Mouse (Mus musculus) CD4-positive, CD25-positive, alpha-beta regulatory T cell, adult 4 months (primary cell): ENCODE results near the gene Glrp1. TPM values are rescaled to one million over a fixed set of nuclear protein-coding genes. Genes with fewer than 3 reads are reported as not detected.

Source experiments
- ATAC-seq: one replicate; pipeline ENCODE4 v1.8.0; 2017
- polyA plus RNA-seq, 2 experiments: library from polyadenylated mRNA; unstranded; fragments of 100-300 nt; shearing (Covaris generic); gene quantifications; one replicate each; pipeline ENCODE4 v1.2.1; 2017

Gene Glrp1
- polyA plus RNA-seq, 2 experiments from 2014 or later = not detected

DNA sequence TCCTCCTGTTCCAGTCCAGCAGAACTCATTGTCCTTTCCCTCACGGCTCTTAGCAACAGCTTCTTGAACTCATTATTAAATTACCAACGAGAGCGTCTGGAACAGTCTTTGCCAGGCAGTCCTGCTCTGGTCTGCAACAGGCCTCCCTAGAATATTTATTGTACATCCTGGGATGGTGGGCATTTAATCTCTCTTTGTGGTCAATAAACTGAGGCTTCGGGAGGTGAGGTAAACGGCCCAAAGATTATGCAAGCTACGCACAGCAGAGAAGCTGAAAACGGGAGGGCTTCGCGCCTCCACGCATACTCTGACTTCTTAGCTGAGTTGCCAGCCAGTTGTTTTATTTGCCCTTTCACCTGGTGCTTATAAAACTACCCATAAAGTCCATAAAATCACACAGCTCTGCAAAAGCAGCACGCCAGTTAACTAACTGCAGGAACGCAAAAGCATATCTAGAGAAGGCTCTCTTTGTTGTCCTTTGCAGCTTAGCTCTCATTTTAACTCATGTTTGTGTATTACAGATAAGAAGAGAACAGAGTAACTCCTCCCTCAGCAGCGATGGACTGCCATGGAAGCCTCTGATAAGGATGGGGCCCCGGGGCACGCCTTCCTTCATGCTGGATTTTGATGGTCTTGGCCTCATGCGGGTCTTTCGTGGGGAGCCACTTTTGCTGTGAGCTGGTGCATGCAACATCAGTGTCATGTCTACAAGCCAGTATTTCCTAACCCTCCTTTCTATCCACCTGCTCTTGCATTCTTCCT is 18.1 kb downstream of the Glrp1 start:
- ATAC-seq = no peak

DNA sequence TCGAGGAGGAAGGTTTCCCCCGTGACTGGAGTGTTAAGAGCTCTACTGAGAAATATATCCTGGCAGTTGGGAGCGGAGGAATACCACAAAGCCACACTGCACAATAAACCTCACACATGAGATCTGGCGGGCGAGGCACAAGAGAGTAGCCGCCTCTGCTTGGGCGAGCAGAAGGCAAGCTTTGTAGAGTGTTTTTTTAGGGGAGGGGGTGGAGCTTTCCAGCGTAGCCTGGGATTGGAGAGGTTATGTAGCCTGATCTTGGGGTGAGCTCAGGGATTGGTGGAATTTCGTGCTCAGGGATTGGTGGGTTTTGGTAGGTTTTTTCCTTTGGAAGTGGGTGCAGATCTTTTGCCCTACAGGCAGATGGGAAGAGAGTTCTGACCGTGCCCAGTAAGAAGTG is 19.7 kb downstream of the Glrp1 start:
- ATAC-seq = no peak

DNA sequence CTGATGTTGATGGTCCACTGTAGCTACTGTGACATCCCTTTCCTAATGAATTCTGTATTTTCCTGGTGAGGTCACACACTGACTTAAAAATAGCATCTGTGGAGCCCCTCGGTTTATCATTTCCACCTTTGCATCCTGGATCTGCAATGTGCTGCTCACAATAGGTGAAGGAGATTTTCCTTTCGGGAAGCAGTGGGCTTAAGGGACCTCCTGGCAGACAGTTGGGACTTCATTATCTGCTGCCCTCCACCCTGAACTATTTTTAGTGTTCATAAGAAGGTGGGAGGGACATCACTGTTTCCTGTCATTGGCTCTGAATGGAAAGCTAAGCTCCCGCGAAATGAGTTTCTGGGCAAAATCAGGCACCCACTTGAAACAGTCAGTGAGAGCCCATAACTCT is 20.9 kb downstream of the Glrp1 start:
- ATAC-seq = no peak

GRCm38 (mm10) chr1:88486336-88486735 is 23.5 kb downstream of the Glrp1 start:
- no peak for ATAC-seq

- ATAC-seq = no peak
Measured at GRCm38 (mm10) chr1:88484059-88484458, 25.8 kb downstream of the Glrp1 start.

DNA sequence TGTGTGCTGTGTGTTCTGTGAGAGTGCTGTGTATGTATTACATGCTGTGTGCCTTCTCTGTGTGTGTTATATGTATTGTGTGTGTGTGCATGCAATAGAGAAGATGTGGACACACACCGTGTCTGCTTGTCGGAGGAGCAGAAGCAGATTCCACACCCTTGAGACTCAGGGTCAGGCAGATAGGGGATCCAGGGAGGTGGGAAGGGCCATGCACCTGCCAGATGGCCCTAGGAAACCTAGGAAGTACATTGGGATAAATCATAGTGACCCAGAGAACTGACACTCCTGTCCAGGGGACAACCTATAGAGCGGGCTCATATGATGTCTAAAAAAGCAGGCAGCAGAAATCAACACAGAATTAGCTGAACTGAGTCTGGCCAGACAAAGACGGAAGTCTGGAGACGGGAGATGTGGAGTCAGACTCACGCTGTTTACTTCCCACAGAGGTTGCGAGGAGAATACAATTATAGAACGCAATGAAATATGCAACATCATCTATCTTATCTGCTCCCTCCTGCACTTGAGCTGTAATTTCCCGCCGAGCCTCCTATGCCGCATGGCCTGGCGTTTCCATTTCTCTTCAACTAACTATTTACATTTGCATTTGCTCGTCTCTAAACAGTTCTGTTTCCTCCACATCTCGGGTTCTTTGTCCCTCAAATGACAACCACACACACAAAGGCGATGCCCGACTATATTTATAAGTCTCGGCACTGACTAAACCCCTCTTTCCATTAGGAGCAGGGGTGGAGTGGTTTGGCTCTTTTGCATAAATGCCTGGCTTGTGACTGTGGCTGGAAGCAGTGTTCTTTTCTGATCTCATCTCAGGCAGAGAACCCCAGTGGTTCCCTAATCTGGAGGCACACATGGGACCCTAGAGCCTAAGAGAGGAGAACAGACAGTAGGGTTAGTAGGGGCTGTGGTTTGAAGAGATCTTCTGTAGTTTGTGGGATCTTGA is 27.4 kb downstream of the Glrp1 start:
- ATAC-seq = no peak

- ATAC-seq = no peak
Measured at GRCm38 (mm10) chr1:88480594-88480993, 29.3 kb downstream of the Glrp1 start.

DNA sequence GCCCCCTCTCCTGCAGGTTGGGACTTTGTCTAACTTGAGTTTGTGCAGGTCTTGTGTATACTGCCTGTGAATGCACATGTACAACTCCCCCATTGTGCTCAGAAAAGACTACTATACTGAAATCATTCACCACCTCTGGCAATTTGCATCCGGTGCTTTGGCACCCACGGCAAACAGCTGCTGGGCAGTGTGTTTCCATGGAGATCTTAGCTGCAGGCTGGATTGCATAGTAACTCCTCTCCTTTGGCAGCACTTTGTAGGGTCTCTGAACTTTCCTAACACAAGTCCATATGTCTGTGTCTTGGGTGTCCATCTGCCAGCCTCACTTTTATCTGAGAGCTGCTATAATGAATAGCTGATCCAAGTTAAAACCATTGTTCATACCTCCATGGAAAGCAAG is 31.7 kb downstream of the Glrp1 start:
- ATAC-seq = no peak

DNA sequence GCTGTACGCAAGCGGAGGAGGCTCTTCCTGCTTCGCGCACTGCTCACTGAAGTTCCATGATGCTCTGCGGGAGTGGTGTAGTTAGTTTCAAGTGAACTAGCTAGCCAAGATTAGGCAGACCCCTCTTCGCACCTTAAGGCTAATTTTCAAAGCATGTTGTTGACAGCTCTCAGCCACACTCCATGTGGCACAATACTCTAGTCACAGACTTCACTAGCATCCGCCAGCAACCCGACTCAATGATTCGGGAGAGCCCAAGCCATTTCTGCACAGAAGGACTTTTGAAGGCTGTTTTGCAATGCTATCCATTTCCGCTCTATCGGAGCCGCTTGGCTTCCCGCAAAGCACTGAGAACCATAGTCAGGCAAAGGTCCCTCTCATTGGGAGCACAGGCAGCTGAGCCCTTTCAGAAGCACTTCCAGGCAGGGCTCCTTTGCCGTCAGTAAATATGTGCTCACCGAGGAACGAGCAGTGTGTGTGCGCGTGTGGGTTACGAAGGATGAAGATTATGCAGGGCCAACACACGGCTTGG is 33.2 kb downstream of the Glrp1 start:
- ATAC-seq = no peak

DNA sequence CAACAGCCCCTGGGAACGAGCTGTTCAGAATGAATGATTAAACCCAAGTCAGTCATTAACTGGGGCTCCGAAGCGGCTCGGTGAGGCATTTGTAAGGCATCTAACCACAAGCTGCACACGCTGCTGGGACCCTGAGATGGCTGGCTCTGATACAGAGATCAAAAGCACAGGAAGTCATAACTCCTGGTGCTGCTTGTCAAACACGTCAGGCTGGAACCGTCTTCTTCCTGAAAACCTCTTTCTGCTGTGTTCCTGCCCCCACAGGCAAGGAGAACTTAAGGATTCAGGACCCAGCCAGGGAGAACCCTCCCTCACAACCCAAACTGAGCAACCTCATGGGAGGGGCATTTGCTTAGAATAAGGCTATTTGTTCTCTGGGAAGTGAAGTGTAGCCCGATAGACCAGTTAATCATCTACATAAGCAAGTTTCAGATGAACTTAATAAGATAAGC is 34.3 kb downstream of the Glrp1 start:
- ATAC-seq = peak; percentile 79

GRCm38 (mm10) chr1:88474598-88474997 is 35.3 kb downstream of the Glrp1 start:
- peak; percentile 88 for ATAC-seq

- ATAC-seq = no peak
Measured at GRCm38 (mm10) chr1:88473899-88474298, 36.0 kb downstream of the Glrp1 start.

- ATAC-seq = no peak
Measured at GRCm38 (mm10) chr1:88472258-88472657, 37.6 kb downstream of the Glrp1 start.

GRCm38 (mm10) chr1:88469746-88470145 is 40.1 kb downstream of the Glrp1 start:
- no peak for ATAC-seq

GRCm38 (mm10) chr1:88468335-88468734 is 41.5 kb downstream of the Glrp1 start:
- no peak for ATAC-seq

- ATAC-seq = no peak
Measured at GRCm38 (mm10) chr1:88467866-88468265, 42.0 kb downstream of the Glrp1 start.

DNA sequence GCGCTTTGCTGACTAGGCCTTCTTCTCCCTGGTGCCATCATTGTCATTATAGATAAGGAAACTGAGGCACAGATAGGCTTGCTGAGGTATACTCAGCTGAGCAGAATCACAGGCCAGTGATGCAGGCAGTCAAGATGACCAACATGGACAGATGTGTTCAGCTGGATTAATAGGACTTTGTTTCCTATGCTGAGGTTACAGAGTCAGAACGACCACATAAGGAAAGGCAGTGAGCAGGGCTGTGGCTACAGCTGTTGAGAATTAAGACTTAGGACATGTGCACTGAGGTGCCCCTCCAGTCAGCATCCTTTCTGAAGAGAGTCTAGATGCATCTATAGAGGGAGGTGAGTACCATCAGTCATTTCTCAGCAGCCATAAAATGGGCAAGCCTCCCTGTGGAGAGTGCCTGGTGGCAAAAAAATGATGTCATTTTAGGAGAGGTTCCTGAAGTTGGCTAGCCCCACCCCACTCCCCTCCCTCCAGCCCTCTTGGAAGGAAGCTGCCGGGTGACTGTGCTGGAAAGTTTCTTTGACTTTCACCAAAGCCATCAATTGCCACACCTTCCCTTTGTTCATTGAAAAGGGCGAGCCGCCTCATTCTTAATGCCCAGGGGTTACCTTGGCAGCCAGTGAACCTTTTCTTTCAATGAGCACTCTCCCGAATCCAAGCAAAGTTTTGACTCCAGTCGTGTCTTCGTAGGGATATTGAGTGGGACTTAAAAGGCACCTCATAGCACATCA is 43.4 kb downstream of the Glrp1 start:
- no peak for ATAC-seq

GRCm38 (mm10) chr1:88465722-88466121 is 44.1 kb downstream of the Glrp1 start:
- ATAC-seq = peak; percentile 61

- ATAC-seq = no peak
Measured at GRCm38 (mm10) chr1:88464109-88464905, 45.6 kb downstream of the Glrp1 start.

DNA sequence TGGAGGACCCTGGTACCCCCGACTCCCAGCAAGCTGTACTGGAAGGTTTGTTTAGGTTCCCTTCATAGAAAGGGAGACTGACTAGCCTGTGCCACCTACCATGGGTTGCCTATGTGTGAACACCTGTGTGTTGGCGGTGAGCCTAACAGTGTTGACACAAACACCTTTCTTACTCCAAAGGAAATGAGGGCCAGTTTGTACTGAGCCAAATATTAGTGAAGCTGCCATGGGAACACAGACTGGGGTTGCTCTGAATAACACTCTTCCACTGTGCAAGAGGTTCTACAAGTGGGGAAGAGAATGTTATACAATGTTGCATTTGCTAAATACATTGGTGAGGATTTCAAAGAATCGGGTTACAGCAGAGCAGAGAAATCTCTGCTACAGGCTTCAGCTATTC is 46.6 kb downstream of the Glrp1 start:
- no peak for ATAC-seq

DNA sequence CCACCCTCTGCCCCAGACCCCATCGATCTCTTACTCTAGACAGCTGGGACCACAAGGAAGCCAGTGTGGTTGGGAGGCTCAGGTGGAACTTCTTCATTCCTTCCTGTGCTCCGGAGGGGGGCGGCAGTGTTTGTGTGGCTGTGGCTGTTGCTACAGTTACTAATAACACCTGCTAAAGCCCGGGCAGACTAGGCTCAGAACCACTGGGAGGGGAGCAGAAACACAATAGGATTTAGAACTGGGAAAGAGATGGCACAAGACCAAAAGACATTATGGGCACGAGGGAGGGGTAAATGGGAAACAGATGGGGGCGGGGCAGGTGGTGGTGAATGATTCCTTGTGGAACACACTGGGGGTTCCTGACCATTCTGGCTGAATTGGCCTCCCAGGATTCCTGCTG is 47.4 kb downstream of the Glrp1 start:
- ATAC-seq = no peak

GRCm38 (mm10) chr1:88461096-88461495 is 48.8 kb downstream of the Glrp1 start:
- no peak for ATAC-seq
